Mouse (Mus musculus): ENCODE data around the gene Tsga13. TPM values are rescaled to one million over a fixed set of nuclear protein-coding genes. Genes with fewer than 3 reads are reported as not detected.

Gene Tsga13
- total RNA-seq (2017): not detected in 2 replicates

DNA sequence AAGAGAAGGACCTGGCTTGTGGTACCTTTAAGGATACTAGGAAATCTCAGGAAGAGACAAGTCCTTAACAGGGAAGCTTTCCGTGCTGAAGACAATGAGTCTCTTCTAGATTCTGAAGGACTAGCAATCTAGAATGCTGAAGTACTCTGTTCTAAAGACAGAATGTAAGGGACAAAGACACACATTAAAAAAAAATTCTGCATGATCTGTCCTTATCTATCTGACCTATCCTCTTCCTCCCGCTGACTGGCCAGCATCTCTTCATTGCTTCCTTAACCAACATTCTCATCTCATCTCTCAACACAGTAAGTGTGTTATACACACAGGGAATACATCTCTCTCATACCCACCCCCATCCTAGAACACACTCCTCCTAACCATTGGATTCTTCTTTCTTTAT is at the start of gene Tsga13:
TSS of gene Tsga13 (minus strand) at position 101 of the 400 bp plus-strand sequence.
- no peak for ATAC-seq (replicated peaks; ENCODE audit: low read depth, poor library complexity, severe bottlenecking)

GRCm38 (mm10) chr6:30958736-30959540 is 43.6 kb upstream of the Tsga13 start, which contains the start of gene Klf14:
Klf14 (minus strand) TSS chr6:30959078.
- ATAC-seq (replicated peaks; ENCODE audit: low read depth, poor library complexity, severe bottlenecking): no peak

- ATAC-seq (replicated peaks; ENCODE audit: low read depth, poor library complexity, severe bottlenecking): no peak
These were observed 42.7 kb upstream of the Tsga13 start for GRCm38 (mm10) chr6:30957784-30958735.

DNA sequence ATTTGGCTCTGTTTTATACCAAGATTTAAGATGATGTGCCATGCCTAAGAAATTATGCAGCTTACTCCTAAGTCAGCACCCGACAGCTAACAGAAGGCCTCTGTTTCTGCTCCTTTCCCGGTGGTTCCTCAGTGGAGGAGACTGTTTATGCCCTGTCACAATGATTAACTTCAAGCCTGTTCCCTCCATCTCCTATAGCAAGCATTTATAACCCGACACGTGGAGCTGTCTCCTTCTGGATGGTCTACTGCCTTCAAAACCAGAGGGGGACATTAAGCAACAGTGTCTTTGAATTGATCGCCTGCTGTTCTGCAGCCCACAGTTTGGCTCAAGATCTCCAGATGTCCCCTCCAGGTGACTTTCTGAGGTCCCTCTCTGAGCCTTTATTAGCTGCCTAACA is 23.9 kb upstream of the Tsga13 start:
- no peak for ATAC-seq (replicated peaks; ENCODE audit: low read depth, poor library complexity, severe bottlenecking)

- ATAC-seq (replicated peaks; ENCODE audit: low read depth, poor library complexity, severe bottlenecking): no peak
These were observed 7.4 kb upstream of the Tsga13 start for GRCm38 (mm10) chr6:30922821-30923220.

DNA sequence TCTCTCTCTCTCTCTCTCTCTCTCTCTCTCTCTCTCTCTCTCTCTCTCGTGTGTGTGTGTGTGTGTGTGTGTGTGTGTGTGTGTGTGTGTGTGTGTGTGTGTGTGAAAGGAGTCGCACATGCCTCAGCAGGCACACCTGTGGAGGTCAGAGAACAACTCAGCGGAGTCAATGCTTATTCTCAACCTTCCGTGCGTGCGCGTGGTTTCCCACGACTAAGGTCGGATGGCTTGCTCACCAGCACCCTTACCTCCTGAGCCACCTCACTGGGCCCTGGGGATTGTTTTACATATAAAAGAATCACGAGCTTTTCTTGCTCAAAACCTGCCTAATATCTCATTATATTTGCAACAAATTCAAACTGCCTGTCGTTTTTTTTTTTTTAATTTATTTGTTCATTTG is 6.5 kb upstream of the Tsga13 start:
- no peak for ATAC-seq (replicated peaks; ENCODE audit: low read depth, poor library complexity, severe bottlenecking)

- no peak for ATAC-seq (replicated peaks; ENCODE audit: low read depth, poor library complexity, severe bottlenecking)
These were observed 5.7 kb upstream of the Tsga13 start for GRCm38 (mm10) chr6:30920834-30921675.

- no peak for ATAC-seq (replicated peaks; ENCODE audit: low read depth, poor library complexity, severe bottlenecking)
These were observed 7.4 kb downstream of the Tsga13 start for GRCm38 (mm10) chr6:30907970-30908369.

GRCm38 (mm10) chr6:30904911-30905310 is 10.5 kb downstream of the Tsga13 start:
- no peak for ATAC-seq (replicated peaks; ENCODE audit: low read depth, poor library complexity, severe bottlenecking)

DNA sequence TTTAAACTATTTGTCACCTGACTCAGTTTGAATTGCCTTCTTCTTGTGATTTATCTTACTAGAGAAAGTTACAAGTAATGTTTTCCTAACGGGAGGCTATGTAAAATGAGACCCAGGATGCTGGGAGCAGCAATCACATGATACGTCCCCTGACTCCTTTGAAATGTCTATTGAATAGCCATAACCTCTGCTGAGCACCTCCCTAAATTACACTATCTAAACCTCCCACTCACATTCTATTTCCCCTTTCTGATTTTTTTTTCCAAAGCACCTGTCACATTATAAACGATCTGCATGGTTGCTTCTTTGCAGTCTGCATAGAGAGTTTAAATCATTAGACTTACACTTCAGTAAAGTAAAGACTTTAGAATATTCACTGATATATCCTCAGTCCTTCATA is 11.3 kb downstream of the Tsga13 start:
- no peak for ATAC-seq (replicated peaks; ENCODE audit: low read depth, poor library complexity, severe bottlenecking)

- ATAC-seq (replicated peaks; ENCODE audit: low read depth, poor library complexity, severe bottlenecking): no peak
These were observed 17.9 kb downstream of the Tsga13 start for GRCm38 (mm10) chr6:30897520-30897919.

DNA sequence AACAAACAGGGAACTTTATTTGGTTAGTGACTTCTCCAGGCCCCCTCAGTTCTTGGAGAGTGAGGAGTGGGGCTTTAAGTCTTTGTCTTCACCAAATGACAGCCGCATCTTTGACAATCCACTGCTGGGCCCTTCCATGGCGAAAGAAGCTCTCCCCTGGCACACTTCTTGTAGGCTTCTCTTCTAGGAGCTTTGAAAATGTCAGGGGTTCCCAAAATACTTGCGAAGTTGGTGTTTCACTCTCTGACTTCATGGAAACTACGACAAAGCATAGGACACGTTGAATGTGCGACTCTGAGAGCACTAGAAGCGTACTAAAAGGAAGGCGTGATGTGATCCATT is 18.4 kb downstream of the Tsga13 start:
- no peak for ATAC-seq (replicated peaks; ENCODE audit: low read depth, poor library complexity, severe bottlenecking)

DNA sequence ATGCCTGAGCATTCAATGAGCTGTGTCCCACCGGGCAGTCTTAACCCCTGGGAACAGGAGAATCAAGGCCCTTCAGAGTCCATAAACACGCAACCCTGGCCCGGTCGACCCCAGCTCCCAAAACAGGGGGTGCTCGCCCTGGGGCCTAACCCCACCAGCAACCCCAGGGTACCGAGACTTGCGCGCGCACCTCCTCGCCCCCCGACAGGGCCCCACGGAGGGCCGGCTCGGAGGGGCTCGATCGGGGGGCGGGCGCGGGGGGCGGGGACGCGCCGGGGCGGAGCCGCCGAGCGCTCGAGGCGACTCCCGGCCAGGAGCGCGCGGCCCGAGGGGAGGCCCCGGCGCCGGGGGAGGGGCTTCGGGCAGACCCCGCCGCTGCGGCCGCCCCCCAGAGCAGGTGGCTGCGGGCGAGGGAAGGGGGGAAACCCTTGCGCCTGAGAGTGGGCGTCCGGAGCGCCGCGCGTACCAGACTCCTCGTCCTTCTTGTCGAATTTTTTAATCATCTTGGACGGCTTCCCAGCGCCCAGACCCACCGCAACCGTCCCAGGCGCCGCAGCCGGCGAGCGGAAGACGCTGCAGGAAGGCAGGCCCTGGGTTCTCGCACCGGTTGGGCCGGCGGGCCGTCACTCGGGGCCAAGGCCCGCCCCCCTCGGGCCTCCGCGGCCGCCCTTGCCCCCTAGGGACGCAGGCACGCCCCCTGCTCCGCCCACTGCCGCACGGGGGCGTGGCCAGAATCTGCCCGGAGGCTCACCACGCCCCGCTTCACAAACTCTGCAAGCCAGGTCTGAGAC is 19.0 kb downstream of the Tsga13 start, which contains the start of gene Copg2:
TSS of gene Copg2 (minus strand) at position 600 of the 791 bp plus-strand sequence.
- peak; percentile 98 for ATAC-seq (replicated peaks; ENCODE audit: low read depth, poor library complexity, severe bottlenecking)

DNA sequence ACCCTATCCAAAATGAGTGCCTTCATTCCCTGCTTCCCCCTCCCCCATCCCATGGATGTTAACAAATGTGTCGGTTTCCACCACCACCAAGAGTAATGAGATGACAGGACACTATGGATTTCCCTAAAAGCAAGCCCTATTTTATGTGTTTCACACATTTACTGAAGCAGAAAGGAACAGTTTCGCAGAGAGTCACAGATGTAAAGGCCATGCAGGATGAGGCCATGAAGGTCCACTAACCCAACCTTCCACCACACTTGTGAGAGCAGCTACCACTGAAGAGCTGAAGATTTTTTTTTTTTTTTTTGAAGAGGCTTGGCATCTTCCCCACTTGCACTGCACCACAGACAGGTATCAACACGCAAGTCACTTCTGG is 19.6 kb downstream of the Tsga13 start:
- ATAC-seq (replicated peaks; ENCODE audit: low read depth, poor library complexity, severe bottlenecking): peak; percentile 6; the same call in 1 of the 2 replicates

- no peak for ATAC-seq (replicated peaks; ENCODE audit: low read depth, poor library complexity, severe bottlenecking)
These were observed 22.3 kb downstream of the Tsga13 start for GRCm38 (mm10) chr6:30893081-30893480.

GRCm38 (mm10) chr6:30891761-30892160 is 23.6 kb downstream of the Tsga13 start:
- ATAC-seq (replicated peaks; ENCODE audit: low read depth, poor library complexity, severe bottlenecking): no peak

DNA sequence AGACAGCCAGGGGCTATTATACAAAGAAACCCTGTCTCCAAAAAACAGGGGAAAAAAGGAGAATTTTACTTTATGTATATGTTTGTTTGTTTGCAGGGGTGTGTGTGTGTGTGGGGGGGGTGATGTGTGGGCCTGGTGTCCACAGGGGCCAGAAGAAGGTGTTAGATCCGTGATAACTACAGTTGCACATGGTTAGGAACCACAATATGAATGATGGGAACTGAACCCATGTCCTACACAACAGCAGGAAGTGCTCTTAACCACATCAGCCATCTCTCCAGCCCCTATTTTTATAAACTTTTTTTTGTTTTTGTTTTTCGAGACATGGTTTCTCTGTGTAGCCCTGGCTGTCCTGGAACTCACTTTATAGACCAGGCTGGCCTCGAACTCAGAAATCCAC is 30.5 kb downstream of the Tsga13 start:
- ATAC-seq (replicated peaks; ENCODE audit: low read depth, poor library complexity, severe bottlenecking): no peak

DNA sequence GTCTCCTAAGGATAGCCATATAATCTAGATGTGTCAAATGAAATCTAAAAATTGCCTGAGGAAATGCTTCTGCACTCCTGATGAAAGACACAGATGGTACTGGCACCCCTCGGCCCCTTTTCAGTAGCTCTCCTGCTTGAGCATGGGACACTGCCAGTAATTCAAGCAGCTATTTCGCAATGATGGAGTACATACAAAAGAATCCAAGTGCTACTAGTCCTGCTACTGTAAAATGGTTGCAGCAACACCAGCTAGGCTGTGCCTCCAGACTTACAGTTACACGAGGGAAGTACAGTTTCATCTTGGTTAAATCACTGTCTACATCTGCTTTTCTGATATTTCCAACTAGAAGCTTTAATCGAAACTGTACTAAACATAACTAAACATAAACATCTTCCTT is 31.9 kb downstream of the Tsga13 start:
- peak; percentile 36; the same call in 1 of the 2 replicates for ATAC-seq (replicated peaks; ENCODE audit: low read depth, poor library complexity, severe bottlenecking)

GRCm38 (mm10) chr6:30876661-30877060 is 38.7 kb downstream of the Tsga13 start:
- ATAC-seq (replicated peaks; ENCODE audit: low read depth, poor library complexity, severe bottlenecking): no peak
